Mouse (Mus musculus): Measurements from ENCODE around the gene Capzb. TPM values are rescaled to one million over a fixed set of nuclear protein-coding genes. Genes with fewer than 3 reads are reported as not detected.

The Capzb gene
- polyA plus RNA-seq, 1 experiment from 2014 or later = 244 TPM

GRCm38 (mm10) chr4:139258621-139259301 lies 66.1 kb downstream of the Capzb start:
- no peaks in the 10 kb centered on the region for H3K4me1 ChIP-seq (ENCODE audit: control insufficient read depth, insufficient read depth, low read length)
- H3K9ac ChIP-seq (ENCODE audit: low read length) = no peak overlapping the region
- H3K27ac ChIP-seq (ENCODE audit: low read depth, low read length) = no peak overlapping the region
- DNase-seq (ENCODE audit: low spot score, missing footprints) = no peak
- H3K4me3 ChIP-seq (ENCODE audit: low read depth, low read length) = no peak overlapping the region
- no peak overlapping the region for H3K4me2 ChIP-seq
- 86% methylated on average over 6 of the region's 6 CpGs for WGBS
- H3K36me3 ChIP-seq (ENCODE audit: control insufficient read depth, insufficient read depth, low read length) = peaks cover 3% of the 10 kb centered on the region; the same call in 1 of the 2 replicates
- ATAC-seq (ENCODE audit: low FRiP score) = no peak
- no peaks in the 10 kb centered on the region for H3K27me3 ChIP-seq (ENCODE audit: control insufficient read depth, insufficient read depth, low read length)
- no peaks in the 10 kb centered on the region for H3K9me3 ChIP-seq (ENCODE audit: control insufficient read depth, low read length)

GRCm38 (mm10) chr4:139259302-139259871 lies 66.7 kb downstream of the Capzb start:
- WGBS = 95% methylated on average over 11 of the region's 11 CpGs
- Histone ChIP-seq H3K27ac (ENCODE audit: low read depth, low read length) (no peak overlapping the region), H3K9me3 (ENCODE audit: control insufficient read depth, low read length) (no peaks in the 10 kb centered on the region), H3K27me3 (ENCODE audit: control insufficient read depth, insufficient read depth, low read length) (no peaks in the 10 kb centered on the region), H3K4me3 (ENCODE audit: low read depth, low read length) (no peak overlapping the region), H3K36me3 (ENCODE audit: control insufficient read depth, insufficient read depth, low read length) (peaks cover 3% of the 10 kb centered on the region; the same call in 1 of the 2 replicates), H3K4me1 (ENCODE audit: control insufficient read depth, insufficient read depth, low read length) (no peaks in the 10 kb centered on the region), H3K9ac (ENCODE audit: low read length) (no peak overlapping the region), H3K4me2 (no peak overlapping the region)
- DNase-seq (ENCODE audit: low spot score, missing footprints) (no peak), ATAC-seq (ENCODE audit: low FRiP score) (no peak)

- H3K27me3 ChIP-seq (ENCODE audit: control insufficient read depth, insufficient read depth, low read length) = no peaks in the 10 kb centered on the region
- ATAC-seq (ENCODE audit: low FRiP score) = no peak
- no peaks in the 10 kb centered on the region for H3K9me3 ChIP-seq (ENCODE audit: control insufficient read depth, low read length)
- H3K36me3 ChIP-seq (ENCODE audit: control insufficient read depth, insufficient read depth, low read length) = peaks cover 3% of the 10 kb centered on the region; the same call in 1 of the 2 replicates
- WGBS = 95% methylated on average over 6 of the region's 6 CpGs
- H3K4me2 ChIP-seq = no peak overlapping the region
- H3K4me3 ChIP-seq (ENCODE audit: low read depth, low read length) = no peak overlapping the region
- DNase-seq (ENCODE audit: low spot score, missing footprints) = no peak
- H3K27ac ChIP-seq (ENCODE audit: low read depth, low read length) = no peak overlapping the region
- H3K9ac ChIP-seq (ENCODE audit: low read length) = no peak overlapping the region
- H3K4me1 ChIP-seq (ENCODE audit: control insufficient read depth, insufficient read depth, low read length) = no peaks in the 10 kb centered on the region
These were observed 70.3 kb downstream of the Capzb start for GRCm38 (mm10) chr4:139262981-139263380.

GRCm38 (mm10) chr4:139265783-139266499 lies 73.2 kb downstream of the Capzb start:
- H3K27ac ChIP-seq (ENCODE audit: low read depth, low read length) = no peak overlapping the region
- H3K4me2 ChIP-seq = no peak overlapping the region
- H3K9me3 ChIP-seq (ENCODE audit: control insufficient read depth, low read length) = no peaks in the 10 kb centered on the region
- no peak for DNase-seq (ENCODE audit: low spot score, missing footprints)
- no peaks in the 10 kb centered on the region for H3K4me1 ChIP-seq (ENCODE audit: control insufficient read depth, insufficient read depth, low read length)
- no peaks in the 10 kb centered on the region for H3K27me3 ChIP-seq (ENCODE audit: control insufficient read depth, insufficient read depth, low read length)
- H3K9ac ChIP-seq (ENCODE audit: low read length) = no peak overlapping the region
- no peak for ATAC-seq (ENCODE audit: low FRiP score)
- 88% methylated on average over 13 of the region's 13 CpGs for WGBS
- no peak overlapping the region for H3K4me3 ChIP-seq (ENCODE audit: low read depth, low read length)
- peaks cover 3% of the 10 kb centered on the region; the same call in 1 of the 2 replicates for H3K36me3 ChIP-seq (ENCODE audit: control insufficient read depth, insufficient read depth, low read length)

- DNase-seq (ENCODE audit: low spot score, missing footprints) (no peak), ATAC-seq (ENCODE audit: low FRiP score) (no peak)
- Histone ChIP-seq H3K9me3 (ENCODE audit: control insufficient read depth, low read length) (no peaks in the 10 kb centered on the region), H3K4me1 (ENCODE audit: control insufficient read depth, insufficient read depth, low read length) (no peaks in the 10 kb centered on the region), H3K9ac (ENCODE audit: low read length) (no peak overlapping the region), H3K4me2 (no peak overlapping the region), H3K27ac (ENCODE audit: low read depth, low read length) (no peak overlapping the region), H3K27me3 (ENCODE audit: control insufficient read depth, insufficient read depth, low read length) (no peaks in the 10 kb centered on the region), H3K36me3 (ENCODE audit: control insufficient read depth, insufficient read depth, low read length) (peaks cover 3% of the 10 kb centered on the region; the same call in 1 of the 2 replicates), H3K4me3 (ENCODE audit: low read depth, low read length) (no peak overlapping the region)
- 85% methylated on average over 7 of the region's 7 CpGs for WGBS
These were observed 73.8 kb downstream of the Capzb start for GRCm38 (mm10) chr4:139266500-139266865.

GRCm38 (mm10) chr4:139267335-139267734 lies 74.6 kb downstream of the Capzb start:
- 78% methylated on average over 3 of the region's 3 CpGs for WGBS
- ATAC-seq (ENCODE audit: low FRiP score) (no peak), DNase-seq (ENCODE audit: low spot score, missing footprints) (no peak)
- no peaks in the 10 kb centered on the region; the same call in 1 of the 2 replicates for H3K36me3 ChIP-seq (ENCODE audit: control insufficient read depth, insufficient read depth, low read length)
- no peak overlapping the region for H3K27ac ChIP-seq (ENCODE audit: low read depth, low read length)
- H3K9me3 ChIP-seq (ENCODE audit: control insufficient read depth, low read length) = no peaks in the 10 kb centered on the region
- no peak overlapping the region for H3K9ac ChIP-seq (ENCODE audit: low read length)
- no peaks in the 10 kb centered on the region for H3K27me3 ChIP-seq (ENCODE audit: control insufficient read depth, insufficient read depth, low read length)
- no peaks in the 10 kb centered on the region for H3K4me1 ChIP-seq (ENCODE audit: control insufficient read depth, insufficient read depth, low read length)
- H3K4me2 ChIP-seq = no peak overlapping the region
- H3K4me3 ChIP-seq (ENCODE audit: low read depth, low read length) = no peak overlapping the region

GRCm38 (mm10) chr4:139268242-139268641 lies 75.5 kb downstream of the Capzb start:
- ATAC-seq (ENCODE audit: low FRiP score) (no peak), DNase-seq (ENCODE audit: low spot score, missing footprints) (no peak)
- Histone ChIP-seq H3K27me3 (ENCODE audit: control insufficient read depth, insufficient read depth, low read length) (no peaks in the 10 kb centered on the region), H3K9me3 (ENCODE audit: control insufficient read depth, low read length) (no peaks in the 10 kb centered on the region), H3K4me3 (ENCODE audit: low read depth, low read length) (no peak overlapping the region), H3K9ac (ENCODE audit: low read length) (no peak overlapping the region), H3K36me3 (ENCODE audit: control insufficient read depth, insufficient read depth, low read length) (no peaks in the 10 kb centered on the region; the same call in 1 of the 2 replicates), H3K4me2 (no peak overlapping the region), H3K4me1 (ENCODE audit: control insufficient read depth, insufficient read depth, low read length) (no peaks in the 10 kb centered on the region), H3K27ac (ENCODE audit: low read depth, low read length) (no peak overlapping the region)
- WGBS = 94% methylated on average over 1 of the region's 1 CpGs

GRCm38 (mm10) chr4:139270168-139270567 lies 77.5 kb downstream of the Capzb start:
- H3K4me1 ChIP-seq (ENCODE audit: control insufficient read depth, insufficient read depth, low read length) = no peaks in the 10 kb centered on the region
- no peak overlapping the region for H3K4me3 ChIP-seq (ENCODE audit: low read depth, low read length)
- no peak for DNase-seq (ENCODE audit: low spot score, missing footprints)
- H3K36me3 ChIP-seq (ENCODE audit: control insufficient read depth, insufficient read depth, low read length) = no peaks in the 10 kb centered on the region
- WGBS = 91% methylated on average over 3 of the region's 3 CpGs
- H3K4me2 ChIP-seq = no peak overlapping the region
- no peaks in the 10 kb centered on the region for H3K27me3 ChIP-seq (ENCODE audit: control insufficient read depth, insufficient read depth, low read length)
- no peak overlapping the region for H3K27ac ChIP-seq (ENCODE audit: low read depth, low read length)
- no peaks in the 10 kb centered on the region for H3K9me3 ChIP-seq (ENCODE audit: control insufficient read depth, low read length)
- ATAC-seq (ENCODE audit: low FRiP score) = no peak
- H3K9ac ChIP-seq (ENCODE audit: low read length) = no peak overlapping the region

- H3K4me1 ChIP-seq (ENCODE audit: control insufficient read depth, insufficient read depth, low read length) = no peaks in the 10 kb centered on the region
- no peak for ATAC-seq (ENCODE audit: low FRiP score)
- H3K4me2 ChIP-seq = no peak overlapping the region
- no peaks in the 10 kb centered on the region for H3K27me3 ChIP-seq (ENCODE audit: control insufficient read depth, insufficient read depth, low read length)
- no peaks in the 10 kb centered on the region for H3K9me3 ChIP-seq (ENCODE audit: control insufficient read depth, low read length)
- no peaks in the 10 kb centered on the region for H3K36me3 ChIP-seq (ENCODE audit: control insufficient read depth, insufficient read depth, low read length)
- no peak overlapping the region for H3K4me3 ChIP-seq (ENCODE audit: low read depth, low read length)
- DNase-seq (ENCODE audit: low spot score, missing footprints) = no peak
- H3K9ac ChIP-seq (ENCODE audit: low read length) = no peak overlapping the region
- no peak overlapping the region for H3K27ac ChIP-seq (ENCODE audit: low read depth, low read length)
- WGBS = 94% methylated on average over 9 of the region's 9 CpGs
These were observed 78.9 kb downstream of the Capzb start for GRCm38 (mm10) chr4:139271562-139271961.
